Mouse (Mus musculus) thymus, adult 2 months (tissue): ENCODE measurements around the gene Rock2.

Experiments
- CTCF ChIP-seq: fragments of 200-500 bp; IDR thresholded peaks from 2 replicates; pipeline ENCODE4 v1.5.1; 2012; ENCODE audit warnings: mild to moderate bottlenecking, control low read depth, low read length, moderate library complexity, borderline replicate concordance; ENCODE audit not compliant: control insufficient read depth, poor library complexity, insufficient read depth; ENCODE audit errors: extremely low read depth
- POLR2A ChIP-seq: fragments of 200-500 bp; IDR thresholded peaks from 2 replicates; pipeline ENCODE4 v1.6.1; 2012; ENCODE audit warnings: mild to moderate bottlenecking, low read length, control low read depth, moderate library complexity; ENCODE audit not compliant: control insufficient read depth, poor library complexity, insufficient read depth; ENCODE audit errors: extremely low read depth

DNA sequence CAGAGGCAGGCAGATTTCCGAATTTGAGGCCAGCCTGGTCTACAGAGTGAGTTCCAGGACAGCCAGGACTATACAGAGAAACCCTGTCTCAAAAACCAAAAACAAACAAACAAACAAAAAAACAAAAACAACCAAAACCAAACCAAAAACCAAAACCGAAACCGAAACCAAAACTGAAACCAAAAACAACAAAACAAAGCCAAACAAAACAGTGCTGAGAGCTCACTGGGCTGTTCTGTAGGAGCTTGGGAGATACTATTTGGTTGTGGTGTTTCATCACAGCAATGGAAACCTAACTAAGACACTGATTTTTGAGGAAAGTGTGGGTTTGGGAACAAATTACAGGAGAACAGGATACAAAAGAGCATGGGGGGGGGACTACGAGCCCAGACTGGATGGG lies 127.5 kb downstream of the Rock2 start:
- TF ChIP-seq POLR2A, result no peak
- TF ChIP-seq CTCF, result no peak
